Mouse (Mus musculus): ENCODE data around the gene Pygo2.
A peak's percentile ranks its signal among the peaks of the same experiment; 100 is the strongest.

Gene Pygo2

DNA sequence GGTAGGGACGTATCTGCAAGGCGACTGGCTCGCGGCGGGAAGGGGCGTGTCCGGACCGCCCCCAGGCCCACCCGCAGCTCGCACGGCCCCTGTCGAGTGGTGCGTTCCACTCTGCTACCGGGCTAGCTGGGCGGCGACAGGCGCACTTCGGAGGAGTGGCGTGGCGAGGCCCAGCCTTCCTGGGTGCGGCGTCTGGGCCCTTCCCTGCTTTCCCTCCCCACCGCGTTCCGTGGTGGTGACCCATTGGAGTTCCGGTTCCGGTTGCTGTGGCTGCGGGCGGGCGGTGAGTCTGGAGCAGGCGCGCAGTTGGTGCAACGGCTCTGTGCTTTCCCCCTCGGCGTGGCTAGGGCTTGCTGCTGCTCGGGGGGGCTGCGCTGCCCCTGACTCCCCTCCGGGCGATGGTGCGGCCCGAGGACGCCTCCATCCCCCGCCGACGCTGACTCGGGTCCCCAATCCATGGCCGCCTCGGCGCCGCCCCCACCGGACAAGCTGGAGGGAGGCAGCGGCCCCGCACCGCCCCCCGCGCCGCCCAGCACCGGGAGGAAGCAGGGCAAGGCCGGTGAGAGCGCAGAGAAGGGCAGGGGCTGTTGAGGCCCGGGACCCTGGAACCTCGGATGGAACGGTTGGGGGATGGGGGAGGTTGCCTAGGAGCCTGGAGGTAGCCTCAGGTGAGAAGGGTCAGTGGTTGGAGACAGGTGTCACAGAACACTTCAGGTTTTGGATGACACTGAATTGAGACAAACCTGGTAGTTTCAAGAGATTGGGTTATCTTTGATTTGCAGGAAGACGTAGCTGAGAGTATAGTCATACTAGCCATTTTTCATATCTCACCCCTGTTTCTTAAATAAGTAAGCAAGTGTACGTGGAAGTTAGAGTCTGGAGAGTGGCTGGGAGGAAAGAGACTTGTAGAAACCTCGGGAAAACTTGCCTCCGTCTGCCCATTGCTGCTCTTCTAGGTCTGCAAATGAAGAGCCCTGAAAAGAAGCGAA lies at the start of gene Pygo2:
Gene Pygo2, plus strand, starts transcription at position 44 of the 989 bp plus-strand sequence.
- DNase-seq, result peak; percentile 96 to 98

DNA sequence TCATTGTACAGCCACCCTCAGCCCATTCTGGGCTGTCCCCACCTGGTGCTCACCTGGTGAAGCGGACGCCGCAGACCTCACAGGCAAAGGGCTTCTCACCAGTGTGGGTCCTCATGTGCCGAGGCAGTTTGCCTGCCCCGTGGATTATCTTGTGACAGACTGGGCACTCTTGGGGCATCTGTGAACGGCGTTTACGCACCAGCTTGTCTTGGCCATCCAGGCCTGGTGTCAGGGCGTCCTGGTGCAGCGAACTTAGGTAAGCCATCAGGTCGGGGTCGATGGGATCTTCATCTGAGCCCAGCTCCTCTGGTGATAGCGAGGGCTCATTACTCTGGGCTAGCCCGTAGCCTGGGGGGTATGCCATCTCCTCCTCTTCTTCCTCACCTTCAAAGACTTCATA lies 49.7 kb upstream of the Pygo2 start:
- DNase-seq, result no peak

DNA sequence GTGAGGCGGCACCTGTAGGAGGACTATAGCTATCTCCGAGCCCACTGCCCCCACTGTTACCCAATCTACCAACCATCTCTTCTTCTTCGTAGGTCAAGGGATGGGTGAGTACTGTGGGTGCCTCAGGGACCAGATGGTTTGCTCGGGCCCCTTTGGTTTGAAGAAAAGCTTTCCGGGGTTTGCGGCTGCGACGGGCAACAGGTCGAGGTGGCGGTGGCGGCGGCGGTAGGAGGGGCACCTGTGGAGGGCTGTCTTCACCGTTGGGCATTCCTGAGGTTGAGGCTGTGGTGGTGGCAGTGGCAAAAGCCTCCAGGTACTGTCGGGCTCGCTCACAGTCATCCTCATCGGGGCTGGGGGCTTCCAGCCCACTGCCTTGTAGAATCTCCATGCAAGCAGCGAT lies 49.3 kb upstream of the Pygo2 start:
- no peak for DNase-seq

DNA sequence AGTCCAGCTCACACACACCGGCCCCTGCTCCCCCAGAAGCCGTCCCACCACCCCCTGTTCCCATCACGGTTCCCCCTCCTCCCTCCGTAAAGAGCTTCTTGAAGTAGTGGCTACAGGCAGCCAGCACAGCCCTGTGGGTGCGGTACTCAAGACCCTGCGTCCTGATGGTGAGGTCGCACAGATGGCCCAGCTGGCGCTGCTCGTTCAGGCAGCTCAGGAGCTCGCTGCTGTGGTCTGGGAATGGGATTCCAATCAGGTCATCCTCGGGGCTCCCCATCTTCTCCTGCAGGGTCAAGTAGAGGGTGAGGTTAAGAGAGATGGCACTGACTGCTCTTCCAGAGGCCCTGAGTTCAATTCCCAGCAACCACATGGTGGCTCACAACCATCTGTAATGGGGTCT lies 48.8 kb upstream of the Pygo2 start:
- peak in 1 of 2 experiments; percentile 27 for DNase-seq

DNA sequence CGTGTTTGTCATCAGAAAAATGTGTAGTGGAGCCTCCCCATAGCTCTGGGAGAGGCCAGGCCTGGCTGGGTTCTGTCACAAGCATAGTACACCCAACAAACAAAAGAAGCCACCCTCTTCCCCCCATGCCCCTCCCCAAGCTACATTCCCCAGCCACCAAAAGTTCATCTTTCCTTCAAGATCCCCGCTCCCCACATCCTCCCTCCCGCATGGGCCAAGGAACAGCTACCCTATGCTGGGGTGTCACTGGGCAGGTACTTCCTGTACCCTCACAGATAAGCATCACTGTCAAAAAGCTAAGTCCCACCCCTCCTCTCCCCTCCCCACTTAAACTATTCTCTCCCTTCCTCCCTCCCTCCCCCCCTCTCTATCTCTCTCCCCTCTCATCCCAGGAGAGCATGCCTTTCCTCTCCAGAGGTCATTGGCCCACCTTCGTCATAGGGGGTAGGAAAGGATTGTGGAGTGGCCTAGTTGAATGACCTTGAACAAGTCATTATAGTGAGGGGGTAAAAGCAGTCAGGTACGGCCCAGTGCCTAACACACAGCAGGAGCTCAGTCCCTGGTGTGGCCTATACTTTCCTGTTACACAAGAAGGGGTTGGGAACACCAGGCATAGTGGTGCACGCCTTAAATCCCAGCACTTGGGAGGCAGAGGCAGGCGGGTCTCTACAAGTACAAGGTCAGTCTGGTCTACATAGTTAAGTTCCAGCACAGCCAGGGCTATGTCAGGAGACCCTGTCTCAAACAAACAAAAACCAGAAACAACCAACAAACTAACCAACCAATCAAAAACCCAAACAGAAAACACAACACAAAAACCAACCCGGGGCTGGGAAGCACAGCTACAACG lies 47.8 kb upstream of the Pygo2 start:
- no peak for DNase-seq

DNA sequence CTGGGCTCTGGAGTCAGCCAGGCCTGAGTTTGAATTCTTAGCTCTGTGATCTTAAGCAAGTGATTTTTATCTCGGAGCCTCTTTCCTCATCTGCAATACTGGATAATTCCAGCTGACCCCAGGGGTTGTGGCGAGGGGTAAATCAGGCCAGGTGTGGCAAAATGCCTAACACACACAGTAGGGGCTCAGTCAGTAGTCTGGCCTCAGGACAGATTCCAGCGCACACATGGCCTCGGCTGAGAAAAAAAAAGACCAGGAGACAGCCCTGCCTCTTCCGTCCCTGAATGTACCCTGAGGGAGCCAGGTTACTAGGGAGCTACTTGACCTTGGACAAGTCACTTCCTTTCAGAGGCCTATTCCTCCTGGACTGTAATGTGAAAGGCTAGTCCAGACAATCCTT lies 47.1 kb upstream of the Pygo2 start:
- DNase-seq, result no peak

DNA sequence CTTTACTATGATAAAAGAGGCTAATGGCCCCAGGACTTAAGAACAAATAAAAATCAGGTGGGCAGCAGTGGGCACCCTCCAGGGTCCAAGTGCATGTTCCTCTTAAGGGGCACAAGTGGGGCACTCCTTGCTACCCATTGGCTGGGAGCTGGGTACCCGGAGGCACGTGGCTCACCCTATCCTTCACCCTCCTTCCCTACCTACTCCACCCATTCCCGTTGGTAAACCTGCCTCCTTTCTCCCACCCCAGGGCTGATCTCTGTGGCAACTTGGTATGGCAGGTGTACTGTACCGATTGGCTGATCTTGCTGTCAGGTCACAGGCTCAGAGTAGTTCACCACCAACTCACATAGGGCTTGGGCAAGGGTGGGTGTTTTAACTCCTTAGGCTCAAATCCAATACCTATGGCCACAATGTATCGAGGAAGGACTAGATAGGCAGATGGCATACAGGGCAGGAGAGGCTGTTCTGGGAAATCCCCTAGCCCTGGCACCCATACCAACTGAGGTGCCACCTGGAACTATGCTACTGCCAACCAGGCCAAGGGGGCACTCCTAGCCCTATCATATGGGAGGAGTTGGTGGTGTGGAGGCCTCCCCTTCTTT lies 46.3 kb upstream of the Pygo2 start:
- peak in 1 of 2 experiments; percentile 23 for DNase-seq

DNA sequence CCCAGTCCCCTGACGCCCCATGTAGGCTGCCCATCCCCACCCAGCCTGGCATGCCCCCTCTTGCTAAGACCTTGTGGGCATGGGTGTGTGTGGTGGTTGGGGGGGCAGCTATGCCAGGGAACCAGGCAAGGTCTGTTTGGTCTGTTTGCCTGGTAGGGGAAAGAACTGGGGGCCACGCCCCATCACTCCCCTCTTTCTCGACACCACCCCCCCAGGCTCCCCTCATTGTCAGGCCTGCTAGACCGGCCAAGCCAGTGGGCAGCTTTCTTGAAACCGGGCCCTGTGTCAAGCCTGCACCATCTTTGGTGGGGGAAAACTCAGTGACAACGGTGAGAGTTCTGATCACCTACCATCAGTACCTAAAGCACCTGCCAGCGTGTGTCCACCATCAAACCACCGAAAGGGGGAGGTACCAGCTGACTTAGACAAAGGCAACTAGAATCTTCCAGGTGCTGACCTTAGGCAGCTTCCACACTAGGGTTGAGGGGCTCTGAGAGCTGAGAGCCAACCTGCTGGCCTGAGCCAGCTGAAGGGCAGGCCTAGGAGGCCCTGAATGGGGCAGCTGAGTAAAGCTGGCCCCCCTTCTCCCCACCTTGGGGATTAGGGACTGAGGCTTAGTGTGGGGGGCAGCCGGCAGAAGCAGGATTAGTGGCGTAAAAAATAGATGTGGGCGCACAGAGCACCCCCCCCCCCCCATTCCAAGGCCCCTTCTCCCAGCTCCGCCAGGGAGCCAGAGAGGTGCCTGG lies 45.5 kb upstream of the Pygo2 start:
- DNase-seq, result no peak

DNA sequence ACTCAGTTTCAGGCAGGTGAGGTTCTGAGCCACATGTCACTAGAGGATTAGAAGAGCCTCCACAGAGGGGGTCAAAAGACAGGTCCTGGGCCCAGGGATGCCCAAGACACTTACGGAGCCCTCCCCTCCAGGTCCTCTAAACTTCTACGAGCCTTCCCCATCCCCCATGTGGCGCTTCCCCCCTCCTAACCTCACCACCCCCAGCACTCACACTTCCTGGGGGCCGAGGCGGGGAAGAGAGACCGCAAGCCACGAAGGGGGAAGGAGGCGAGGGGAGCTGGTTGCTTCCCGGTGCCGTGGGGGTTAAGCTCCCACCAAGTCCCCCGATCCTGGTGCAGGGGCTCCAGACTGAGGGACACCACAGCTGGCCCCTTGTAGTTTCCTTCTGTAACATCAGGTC lies 44.6 kb upstream of the Pygo2 start:
- DNase-seq, result no peak

DNA sequence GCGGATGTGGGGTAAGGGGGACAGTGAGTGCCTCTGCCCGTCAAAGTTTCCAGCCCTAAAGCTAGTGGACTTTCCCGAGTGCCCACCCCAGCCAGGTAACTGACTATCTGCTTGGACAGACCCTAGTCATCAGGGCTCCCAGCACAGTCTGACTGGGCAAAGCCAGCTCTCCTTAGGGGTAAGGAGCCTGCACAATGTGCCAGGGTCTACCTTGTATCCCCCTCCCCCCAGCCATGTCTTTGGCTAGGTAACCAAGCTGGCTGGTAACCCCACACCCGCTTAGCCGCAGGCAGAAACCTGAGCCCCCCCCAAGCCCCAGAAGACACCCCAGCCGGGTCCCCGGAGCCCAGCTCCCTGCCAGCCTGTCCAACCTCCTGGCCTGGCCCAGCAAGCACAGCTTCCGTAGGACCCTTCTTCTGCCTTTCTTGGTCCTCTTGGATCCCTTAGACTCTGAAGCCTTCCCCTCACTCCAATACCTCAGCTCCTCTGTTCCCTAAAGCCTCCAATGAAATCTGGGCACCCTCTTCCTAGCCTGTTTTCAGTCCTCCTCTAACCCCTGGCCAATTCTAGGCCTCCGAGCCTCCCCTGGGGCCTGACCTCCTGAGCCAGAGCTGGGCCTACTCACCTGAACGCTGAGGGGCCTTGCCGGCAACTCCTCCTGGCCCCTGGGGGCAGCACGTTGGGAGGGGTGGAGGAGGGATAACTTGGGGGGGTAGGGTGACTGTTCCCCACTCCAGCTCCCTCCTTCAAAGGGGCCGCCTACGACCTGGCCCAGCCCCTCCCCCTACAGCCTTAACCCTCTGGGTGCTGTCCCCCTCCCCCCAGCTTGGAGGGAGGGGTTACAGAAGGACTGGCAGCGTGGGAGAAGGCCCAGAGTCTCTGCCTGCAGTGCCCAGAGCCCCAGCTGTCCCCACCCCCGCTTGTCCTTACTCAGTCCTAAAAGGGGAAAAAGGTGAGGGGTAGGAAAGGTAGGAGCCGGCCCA lies 43.3 kb upstream of the Pygo2 start:
- DNase-seq, result peak in 1 of 2 experiments; percentile 36

DNA sequence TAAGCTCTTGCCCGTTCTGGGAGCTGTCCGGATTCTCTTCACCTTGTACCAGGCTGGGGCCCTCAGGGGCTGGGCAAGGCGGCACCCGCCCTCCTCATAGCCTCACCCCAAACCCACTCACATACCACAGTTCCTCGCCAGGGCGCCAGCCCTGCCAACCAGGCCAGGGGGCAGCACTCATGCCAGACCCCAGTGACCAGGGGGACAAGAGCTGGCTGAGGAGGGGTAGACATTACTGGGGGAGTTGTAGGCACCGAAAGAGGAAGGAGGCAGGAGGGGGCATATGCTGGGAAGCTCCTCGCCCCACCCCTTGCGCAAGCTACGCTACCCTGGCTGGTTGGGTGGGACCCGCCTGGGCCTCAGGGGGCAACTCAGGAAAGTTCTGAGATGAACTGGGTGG lies 42.4 kb upstream of the Pygo2 start:
- DNase-seq, result peak in 1 of 2 experiments; percentile 41

DNA sequence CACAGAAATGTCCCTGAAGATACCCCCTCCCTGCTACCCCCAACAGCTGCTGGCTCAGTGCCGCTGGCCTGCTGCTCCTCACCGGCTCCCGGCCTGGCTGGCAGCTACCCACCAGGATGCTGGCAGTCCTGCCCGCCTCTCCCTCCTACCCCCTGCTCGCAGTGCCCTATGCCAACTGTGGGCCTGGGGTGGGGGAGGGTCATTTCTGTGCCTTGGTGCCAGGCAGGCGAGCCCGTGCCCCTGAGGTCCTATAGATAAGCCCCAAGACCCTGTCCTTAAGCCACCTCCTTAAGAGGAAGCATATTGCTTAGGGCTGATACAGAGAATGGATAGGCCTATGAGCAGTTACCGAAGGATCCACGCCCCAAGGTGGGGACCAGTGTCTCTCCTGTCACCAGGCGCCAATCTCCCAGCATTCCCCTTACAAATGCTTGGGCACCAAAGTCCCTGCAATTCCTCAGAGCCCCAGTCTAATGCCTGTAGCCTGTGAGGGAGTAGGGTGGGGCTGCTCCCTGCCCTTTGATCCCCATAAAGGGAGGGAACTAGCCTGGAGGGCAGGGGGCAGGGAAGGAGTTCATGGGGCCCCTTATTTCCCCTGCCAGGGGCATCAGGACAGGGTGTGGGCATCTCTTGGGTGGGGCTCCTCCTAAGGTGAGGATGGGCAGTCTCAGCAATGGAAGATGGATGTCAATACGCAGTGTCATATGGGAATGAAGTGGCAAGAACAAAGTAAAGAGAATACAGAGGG lies 41.7 kb upstream of the Pygo2 start:
- DNase-seq, result peak; percentile 65 to 76

DNA sequence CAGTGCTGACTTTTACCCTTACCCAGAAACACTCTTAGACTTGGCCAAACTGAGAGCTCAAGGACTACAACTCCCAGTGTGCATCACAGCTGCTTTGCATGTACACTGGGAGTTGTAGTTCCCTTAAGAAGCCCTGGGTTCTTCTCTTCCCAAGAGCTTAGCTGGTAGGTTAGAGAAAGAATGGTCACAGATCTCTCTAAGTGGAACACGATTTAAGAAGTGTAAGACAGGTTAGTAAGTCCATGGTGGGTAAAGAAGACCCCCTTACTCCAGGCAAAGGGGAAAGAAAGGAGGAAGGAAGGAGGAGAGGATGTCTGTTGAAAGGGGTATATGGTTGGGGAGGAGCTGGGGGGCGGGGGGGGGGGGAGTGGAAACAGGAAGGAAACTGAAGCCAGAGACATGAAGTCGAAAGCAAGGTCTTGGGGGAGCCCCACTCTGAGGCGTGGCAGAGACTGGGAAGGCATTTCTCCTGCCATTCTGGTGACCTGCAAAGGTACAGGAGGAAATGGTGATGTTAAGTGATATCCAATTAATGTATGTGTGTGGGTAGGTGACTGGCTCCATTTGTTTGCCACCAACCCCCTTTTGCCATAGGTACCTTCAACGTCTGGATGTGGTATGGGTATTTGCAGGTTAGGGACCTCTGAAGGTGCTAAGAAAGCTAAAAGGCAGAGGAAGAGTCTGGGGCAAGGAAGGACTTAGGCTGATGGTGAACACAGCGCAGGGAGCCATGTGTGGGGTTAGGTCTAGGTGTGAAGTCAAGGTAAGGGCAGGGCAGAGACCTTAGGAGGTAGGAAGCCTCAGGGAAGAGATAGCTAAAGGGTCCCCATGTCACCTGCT lies 40.9 kb upstream of the Pygo2 start:
- peak in 1 of 2 experiments; percentile 45 for DNase-seq

DNA sequence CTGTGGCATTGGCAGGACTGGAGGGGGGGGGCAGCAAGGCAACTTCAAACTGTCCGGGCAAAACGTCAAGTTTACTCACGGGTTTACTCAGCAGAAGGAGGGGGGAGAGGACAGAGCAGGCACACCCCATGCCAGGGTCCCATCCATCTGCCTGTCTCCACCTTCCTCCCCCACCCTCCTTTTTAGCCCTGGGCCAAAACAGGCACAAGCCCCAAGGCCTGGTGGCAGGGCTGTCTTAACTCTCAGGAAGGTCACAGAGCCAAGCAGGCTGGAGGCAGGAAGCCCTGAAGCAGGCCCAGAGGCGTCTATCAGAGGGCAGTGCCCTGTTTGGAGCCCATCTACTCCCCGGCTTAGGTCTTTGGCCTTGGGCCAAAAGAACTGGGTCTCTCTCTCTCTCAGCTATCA lies 39.9 kb upstream of the Pygo2 start:
- peak; percentile 56 to 62 for DNase-seq

DNA sequence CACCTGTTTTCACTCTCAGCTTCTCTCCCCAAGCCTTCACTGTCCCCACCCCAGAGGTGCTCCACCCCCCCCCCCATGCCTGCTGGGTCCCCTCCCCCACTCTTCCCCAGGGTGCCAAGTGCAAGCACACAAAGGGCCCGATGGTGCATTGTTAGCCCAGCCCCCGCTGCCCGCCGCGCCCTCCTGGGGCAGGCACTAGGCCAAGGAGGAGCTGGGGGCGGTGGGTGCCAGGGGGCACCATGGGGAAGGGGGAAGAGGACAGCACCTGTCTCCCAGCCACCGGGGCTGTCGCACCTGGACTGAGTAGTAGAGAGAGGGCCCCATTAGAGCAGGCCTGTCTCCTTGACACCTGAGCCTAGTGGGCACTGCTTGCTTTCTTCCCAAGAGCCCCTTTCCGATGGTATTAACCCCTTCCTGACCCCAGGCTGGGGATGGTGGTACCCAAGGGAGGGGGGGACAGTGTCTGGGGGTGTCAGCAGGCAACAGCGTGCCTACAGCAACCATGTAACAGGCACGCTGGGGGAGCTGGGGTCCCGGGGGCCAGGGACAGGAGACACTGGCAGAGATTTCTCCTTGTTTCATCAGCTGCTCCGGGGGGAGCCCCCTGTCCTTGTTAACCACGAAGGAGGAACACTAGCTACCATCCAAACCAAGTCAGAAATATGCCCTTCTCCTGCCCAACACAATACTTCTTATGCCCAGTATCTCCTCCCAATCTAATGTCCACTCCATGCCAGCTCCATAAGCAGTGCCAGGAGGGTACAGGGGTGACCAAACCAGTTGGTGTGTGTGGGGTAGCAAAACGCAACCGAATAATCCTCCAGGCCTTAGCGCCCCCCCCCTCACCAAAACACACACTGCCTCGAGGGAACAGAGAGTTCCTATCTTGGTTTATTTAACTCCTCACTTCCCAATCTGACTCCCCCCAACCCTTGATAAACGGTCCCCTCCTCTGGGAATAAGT lies 39.0 kb upstream of the Pygo2 start:
- peak; percentile 53 to 63 for DNase-seq

DNA sequence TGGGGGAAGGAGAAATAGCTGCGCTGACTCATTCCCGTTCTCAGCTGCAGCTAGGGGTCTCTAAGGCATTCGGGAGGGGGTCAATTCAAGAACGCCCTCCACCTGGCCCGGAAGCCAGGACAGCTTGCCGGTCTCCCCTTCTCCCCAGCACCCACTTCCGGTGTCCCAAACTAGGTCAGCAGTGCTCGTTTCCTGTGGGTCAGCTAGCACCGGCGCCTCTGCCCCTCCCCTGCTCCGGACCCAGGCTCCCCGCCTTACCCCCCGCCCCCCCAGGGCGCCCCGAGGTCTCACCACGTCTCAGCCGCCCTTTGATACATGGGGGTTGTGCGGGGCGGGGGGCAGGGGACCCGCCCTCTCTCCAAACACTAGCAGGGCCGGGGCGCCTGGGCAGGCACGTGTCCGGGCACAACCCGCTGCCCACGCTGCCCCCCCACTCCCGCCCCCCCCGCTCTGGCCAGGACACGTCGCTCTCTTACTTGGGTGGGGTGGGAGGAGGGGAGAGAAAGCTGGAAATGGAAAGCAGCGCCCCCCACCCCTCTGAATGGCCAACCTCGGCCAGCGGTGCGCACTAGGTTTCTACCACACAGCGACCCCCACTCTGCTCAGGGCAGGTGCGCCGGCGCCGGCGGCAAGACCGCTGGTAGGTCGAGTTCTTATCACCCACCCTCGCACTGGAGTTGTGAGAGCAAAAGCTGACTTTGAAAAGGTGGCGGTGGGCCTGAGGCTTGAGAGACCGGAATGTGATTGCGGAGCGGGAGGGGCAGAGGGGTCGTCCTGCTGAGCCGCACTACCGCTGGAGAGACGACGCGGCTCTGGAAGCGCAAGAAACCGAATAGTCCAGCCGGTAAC lies 38.1 kb upstream of the Pygo2 start:
- peak; percentile 62 to 72 for DNase-seq

DNA sequence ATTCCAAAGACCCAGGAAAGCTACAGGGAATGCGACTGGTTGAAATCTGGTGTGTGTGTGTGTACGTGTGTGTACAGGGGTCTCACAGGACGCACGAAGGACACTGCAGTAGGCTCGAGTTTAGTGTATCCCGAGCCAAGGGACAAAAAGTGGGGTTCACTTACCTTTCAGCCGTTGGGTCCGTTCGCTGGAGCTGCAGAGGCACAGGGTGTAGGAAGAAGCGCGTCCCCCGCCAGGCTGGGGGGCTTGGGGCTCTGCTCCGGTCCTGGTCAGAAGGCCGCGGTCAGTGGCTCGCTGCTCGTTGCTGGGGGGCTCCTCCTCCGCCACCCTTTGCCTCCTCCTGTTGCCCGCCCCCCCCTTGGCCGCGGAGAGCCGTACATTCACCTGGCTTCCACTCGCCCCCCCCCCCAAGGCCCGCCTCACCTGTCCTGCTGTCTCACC lies 37.1 kb upstream of the Pygo2 start:
- peak; percentile 64 to 65 for DNase-seq

All from cerebellum, postnatal 10 days (tissue).